Mouse (Mus musculus): Measurements from ENCODE around the gene 1700001P01Rik.

DNA sequence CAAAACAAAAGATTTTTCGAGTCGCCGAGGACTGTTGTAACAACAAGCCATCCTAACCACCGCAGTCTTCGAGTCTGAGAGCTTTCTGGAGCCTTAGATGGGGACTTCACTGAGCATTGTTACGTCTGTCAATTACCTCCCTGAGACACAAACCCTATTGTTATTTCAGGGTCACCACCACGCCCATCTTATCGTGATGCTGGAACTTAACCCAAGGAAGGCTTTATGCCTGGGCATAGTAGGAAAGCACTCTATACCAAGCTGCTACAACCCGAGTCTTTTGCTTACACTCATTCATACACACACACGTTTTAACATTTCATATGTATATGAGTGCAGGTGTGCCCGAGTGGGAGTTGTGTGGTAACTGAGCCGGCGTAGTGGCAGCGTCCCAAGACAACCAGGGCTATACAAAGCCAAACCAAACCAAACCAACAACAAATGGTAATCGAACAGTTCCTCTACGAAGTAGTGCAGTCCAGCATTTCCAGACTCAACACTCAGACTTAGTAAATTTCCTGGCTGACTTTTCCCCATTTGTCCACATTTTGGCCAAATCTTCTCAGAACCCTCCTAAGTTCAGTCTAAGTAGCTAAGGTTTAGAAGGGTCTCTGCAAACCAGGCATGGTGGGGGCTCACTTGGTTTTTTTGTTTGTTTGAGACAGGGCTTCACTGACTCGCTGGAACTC, at the start of gene 1700001P01Rik:
- no peak for TF ChIP-seq CTCF (IDR thresholded peaks at IDR 0.05; ENCODE audit: insufficient read depth, low read depth, low read length)
- TF ChIP-seq POLR2A (IDR thresholded peaks at IDR 0.05; ENCODE audit: insufficient read depth, low read depth, low read length): no peak

Data from olfactory bulb, adult 2 months (tissue).